Mouse (Mus musculus) megakaryocyte progenitor cell, adult 5-6 weeks (primary cell): ENCODE results near the gene Cdkn2aip. TPM values are rescaled to one million over a fixed set of nuclear protein-coding genes. Genes with fewer than 3 reads are reported as not detected.

Experiments used
- ATAC-seq: replicated peaks from 2 replicates; pipeline ENCODE4 v1.8.0; 2016; ENCODE audit warnings: mild to moderate bottlenecking, moderate TSS enrichment, inconsistent platforms; ENCODE audit not compliant: poor library complexity
- total RNA-seq, 2 experiments: library from RNA; stranded (forward) in 1 of 2; stranded (reverse) in 1 of 2; fragments of 157-497, 149-512 nt in 1 of 2; fragments of 200-1000 nt in 1 of 2; gene quantifications; 2 replicates each; pipeline versions ENCODE4 v1.2.3 to v1.2.4; 2015 to 2017

Gene Cdkn2aip
- total RNA-seq, 2 experiments from 2014 or later = 15.6 to 21.2 TPM

- no peak for ATAC-seq
These were observed 54.3 kb downstream of the Cdkn2aip start for GRCm38 (mm10) chr8:47659463-47659862.

Other genes with a start within 250 kb of the Cdkn2aip start
- 26.0 TPM in 2 replicates for gene Trappc11, start 180.5 kb downstream of the Cdkn2aip start, total RNA-seq (2015)
- gene Trappc11, start 180.5 kb downstream of the Cdkn2aip start, total RNA-seq (2017) = 34.6 and 36.9 TPM in 2 replicates
- gene Rwdd4a, start 180.3 kb downstream of the Cdkn2aip start, total RNA-seq (2015) = 25.6 and 46.6 TPM in 2 replicates
- gene Rwdd4a, start 180.3 kb downstream of the Cdkn2aip start, total RNA-seq (2017) = 28.4 and 33.8 TPM in 2 replicates
- gene Ing2, start 38.4 kb downstream of the Cdkn2aip start, total RNA-seq (2015) = 63.3 and 69.1 TPM in 2 replicates
- 37.1 and 53.2 TPM in 2 replicates for gene Ing2, start 38.4 kb downstream of the Cdkn2aip start, total RNA-seq (2017)
- not detected in 2 replicates for gene Cldn24, start 108.2 kb upstream of the Cdkn2aip start, total RNA-seq (2015)
- not detected in 2 replicates for gene Cldn24, start 108.2 kb upstream of the Cdkn2aip start, total RNA-seq (2017)
- not detected in 2 replicates for gene Cldn22, start 110.5 kb upstream of the Cdkn2aip start, total RNA-seq (2015)
- not detected in 2 replicates for gene Cldn22, start 110.5 kb upstream of the Cdkn2aip start, total RNA-seq (2017)